Mouse (Mus musculus) thymus, postnatal 36 days (tissue): ENCODE results near the gene Lyrm7.

Source experiments
- DNase-seq, 2 experiments: peaks; one replicate each; pipeline ENCODE4 v3.0.0; 2022; ENCODE audit warnings: mixed read lengths in 2 of 2

The Lyrm7 gene

GRCm38 (mm10) chr11:54845470-54846442 lies 15.0 kb downstream of the Lyrm7 start:
- DNase-seq, result no peak

GRCm38 (mm10) chr11:54844959-54845358 lies 15.8 kb downstream of the Lyrm7 start:
- peak; percentile 38 to 41 for DNase-seq

GRCm38 (mm10) chr11:54844424-54844823 lies 16.3 kb downstream of the Lyrm7 start:
- DNase-seq, result peak; percentile 76 to 86

- no peak for DNase-seq
These were observed 19.8 kb downstream of the Lyrm7 start for GRCm38 (mm10) chr11:54840891-54841290.

- no peak for DNase-seq
These were observed 21.0 kb downstream of the Lyrm7 start for GRCm38 (mm10) chr11:54839696-54840095.

- DNase-seq, result no peak
These were observed 24.6 kb downstream of the Lyrm7 start for GRCm38 (mm10) chr11:54836106-54836505.

- DNase-seq, result peak in 1 of 2 experiments; percentile 26
These were observed 26.1 kb downstream of the Lyrm7 start for GRCm38 (mm10) chr11:54834596-54834995.

- DNase-seq, result peak in 1 of 2 experiments; percentile 12
These were observed 26.9 kb downstream of the Lyrm7 start for GRCm38 (mm10) chr11:54833833-54834232.

GRCm38 (mm10) chr11:54826819-54827218 lies 33.9 kb downstream of the Lyrm7 start:
- no peak for DNase-seq

GRCm38 (mm10) chr11:54825774-54826173 lies 34.9 kb downstream of the Lyrm7 start:
- no peak for DNase-seq

GRCm38 (mm10) chr11:54823467-54823866 lies 37.2 kb downstream of the Lyrm7 start:
- no peak for DNase-seq

- DNase-seq, result no peak
These were observed 41.2 kb downstream of the Lyrm7 start for GRCm38 (mm10) chr11:54819489-54819888.

- DNase-seq, result no peak
These were observed 43.3 kb downstream of the Lyrm7 start for GRCm38 (mm10) chr11:54817449-54817848.

GRCm38 (mm10) chr11:54815659-54816058 lies 45.1 kb downstream of the Lyrm7 start:
- no peak for DNase-seq

GRCm38 (mm10) chr11:54812812-54813516 lies 47.8 kb downstream of the Lyrm7 start:
- no peak for DNase-seq

GRCm38 (mm10) chr11:54812314-54812713 lies 48.4 kb downstream of the Lyrm7 start:
- DNase-seq, result no peak

GRCm38 (mm10) chr11:54811054-54811453 lies 49.7 kb downstream of the Lyrm7 start:
- no peak for DNase-seq

- no peak for DNase-seq
These were observed 51.1 kb downstream of the Lyrm7 start for GRCm38 (mm10) chr11:54809582-54809981.

- DNase-seq, result no peak
These were observed 52.5 kb downstream of the Lyrm7 start for GRCm38 (mm10) chr11:54808177-54808576.

GRCm38 (mm10) chr11:54807669-54808068 lies 53.0 kb downstream of the Lyrm7 start:
- DNase-seq, result no peak

- no peak for DNase-seq
These were observed 53.8 kb downstream of the Lyrm7 start for GRCm38 (mm10) chr11:54806891-54807290.

GRCm38 (mm10) chr11:54805196-54805595 lies 55.5 kb downstream of the Lyrm7 start:
- no peak for DNase-seq

GRCm38 (mm10) chr11:54802621-54803020 lies 58.1 kb downstream of the Lyrm7 start:
- no peak for DNase-seq
